Mouse (Mus musculus): ENCODE data around the gene Arl6ip5.

The Arl6ip5 gene

DNA sequence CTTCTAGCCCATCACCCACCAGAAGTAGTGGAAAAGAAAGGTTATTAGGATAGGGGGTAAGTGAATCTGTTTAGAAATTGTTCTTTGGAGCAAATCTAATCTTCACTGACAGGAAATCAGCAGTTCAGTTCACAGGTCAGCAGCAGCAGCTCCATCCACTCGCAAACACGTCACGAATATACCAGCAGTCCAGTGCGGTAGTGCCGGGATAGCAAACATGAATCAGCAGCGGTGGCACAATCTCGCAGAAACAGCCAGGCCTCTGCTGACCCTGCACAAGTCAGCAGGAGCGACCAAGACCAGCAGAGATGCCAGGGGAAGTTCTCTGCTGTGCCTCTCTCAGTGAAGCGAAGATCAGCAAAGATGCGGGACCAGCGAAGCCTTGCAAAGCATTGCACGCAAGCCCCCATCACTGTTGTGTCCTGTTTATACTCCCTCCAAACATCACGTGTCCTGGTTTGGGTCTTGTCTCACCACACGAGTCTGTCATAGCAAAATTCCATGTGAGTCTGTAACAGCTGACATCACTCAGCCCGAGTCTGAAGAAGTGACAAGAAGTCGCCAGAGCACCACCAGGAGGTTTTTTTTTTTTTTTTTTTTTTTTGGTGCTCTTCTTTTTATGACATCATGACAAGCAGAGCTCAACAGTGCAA lies 62.7 kb downstream of the Arl6ip5 start:
- no peak for DNase-seq (ENCODE audit: low spot score in 2 of 2)

DNA sequence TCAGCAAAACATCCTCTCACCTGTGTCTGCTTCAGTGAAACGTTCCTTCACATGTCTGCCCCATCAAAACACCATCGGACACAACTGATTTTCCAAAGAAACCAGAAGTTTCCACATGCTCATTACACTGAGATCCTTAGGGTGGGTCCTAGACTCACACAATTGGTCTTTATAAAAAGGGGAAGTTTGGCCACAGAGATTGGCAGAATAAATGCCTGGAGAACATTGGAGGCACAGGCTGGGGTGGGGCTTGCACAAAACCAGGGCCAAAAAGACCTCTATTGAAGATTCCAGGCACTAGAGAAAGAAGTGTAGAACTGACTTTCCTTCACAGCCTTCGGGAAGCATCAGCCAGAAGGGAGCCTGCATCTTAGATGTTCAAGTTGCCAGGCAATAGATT lies 63.3 kb downstream of the Arl6ip5 start:
- no peak for DNase-seq (ENCODE audit: low spot score in 2 of 2)

GRCm38 (mm10) chr6:97275760-97276159 lies 65.3 kb downstream of the Arl6ip5 start:
- no peak for DNase-seq (ENCODE audit: low spot score in 2 of 2)

DNA sequence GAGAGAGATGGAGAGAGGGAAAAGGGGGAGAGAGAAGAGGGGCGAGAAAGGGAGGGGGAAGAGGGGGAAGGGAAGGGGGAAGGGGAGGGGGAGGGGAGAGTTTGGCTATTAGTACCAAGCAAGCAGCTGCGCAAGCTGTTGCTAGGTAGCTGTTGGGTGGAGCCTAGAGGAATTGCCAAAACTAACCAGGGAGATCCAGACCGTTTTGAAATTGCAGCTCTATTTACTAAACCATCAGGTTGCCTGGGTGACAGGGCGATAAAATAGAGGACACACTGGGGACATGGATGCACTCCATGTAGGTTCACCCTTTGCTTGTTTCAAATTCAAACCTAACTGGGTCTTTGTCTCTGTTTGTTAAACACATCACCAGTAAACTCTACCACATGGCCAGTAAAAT lies 65.9 kb downstream of the Arl6ip5 start:
- no peak for DNase-seq (ENCODE audit: low spot score in 2 of 2)

GRCm38 (mm10) chr6:97276890-97277497 lies 66.5 kb downstream of the Arl6ip5 start:
- no peak for DNase-seq (ENCODE audit: low spot score in 2 of 2)

GRCm38 (mm10) chr6:97278014-97278787 lies 67.7 kb downstream of the Arl6ip5 start:
- DNase-seq (ENCODE audit: low spot score in 2 of 2), result peak; percentile 53 to 76

DNA sequence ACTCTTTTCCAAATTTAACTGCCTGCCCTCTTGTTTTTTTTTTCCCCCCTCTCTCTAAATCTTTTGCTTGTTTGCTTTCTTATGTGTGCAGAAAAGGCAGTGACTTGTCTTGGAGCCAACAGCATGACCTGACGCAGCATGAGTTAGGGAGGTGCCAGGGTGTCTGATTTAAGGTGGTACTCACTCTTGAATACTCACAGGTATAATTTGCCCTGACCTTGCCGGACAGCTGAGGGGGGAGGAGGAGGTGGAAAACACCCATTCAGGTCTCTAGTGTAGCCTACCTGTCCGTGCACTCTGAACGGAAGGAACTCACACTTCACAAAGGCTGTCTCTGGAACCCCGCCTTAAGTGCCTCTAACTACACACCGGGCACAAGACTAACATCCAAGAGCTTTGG lies 68.4 kb downstream of the Arl6ip5 start:
- DNase-seq (ENCODE audit: low spot score in 2 of 2), result no peak
